Mouse (Mus musculus) E14TG2a.4 (cell line): ENCODE results near the gene Atxn10.

Experiments
- CTCF ChIP-seq: conservative IDR thresholded peaks from 2 replicates; pipeline ENCODE4 v1.5.1; 2014; ENCODE audit warnings: low read length
- NANOG ChIP-seq: IDR thresholded peaks from 2 replicates; pipeline ENCODE4 v1.6.1; 2014; ENCODE audit warnings: borderline replicate concordance, low read length, mixed read lengths
- POU5F1 ChIP-seq: IDR thresholded peaks from 2 replicates; pipeline ENCODE4 v1.6.1; 2014; ENCODE audit warnings: low read length, borderline replicate concordance

GRCm38 (mm10) chr15:85497548-85497947 lies 161.5 kb downstream of the Atxn10 start:
- TF ChIP-seq CTCF (no peak), NANOG (no peak), POU5F1 (no peak)
